Mouse (Mus musculus) liver, embryonic 15.5 days (tissue): ENCODE results near the gene Plin3. TPM values are rescaled to one million over a fixed set of nuclear protein-coding genes. Genes with fewer than 3 reads are reported as not detected.

ENCODE experiments used
- ATAC-seq: fragments of 200-750 bp; cut with Nextera tagmentation; 2 replicates; pipeline ENCODE4 v1.8.0; 2017; ENCODE audit warnings: moderate number of reproducible peaks, mild to moderate bottlenecking, moderate library complexity; ENCODE audit not compliant: insufficient read depth
- H3K27ac ChIP-seq: fragments of 300-500 bp; sonication (generic); replicated peaks from 2 replicates; pipeline ENCODE4 v1.5.1; 2015; ENCODE audit warnings: mild to moderate bottlenecking, inconsistent platforms
- H3K27me3 ChIP-seq: fragments of 300-500 bp; sonication (generic); 2 replicates; pipeline ENCODE4 v1.6.1; 2015; ENCODE audit warnings: mild to moderate bottlenecking, inconsistent platforms
- H3K36me3 ChIP-seq: fragments of 300-500 bp; sonication (generic); replicated peaks from 2 replicates; pipeline ENCODE4 v1.6.1; 2015; ENCODE audit warnings: moderate library complexity, mild to moderate bottlenecking, inconsistent platforms
- H3K4me1 ChIP-seq: fragments of 300-500 bp; sonication (generic); replicated peaks from 2 replicates; pipeline ENCODE4 v1.6.1; 2015; ENCODE audit warnings: inconsistent platforms
- H3K4me2 ChIP-seq: fragments of 300-500 bp; sonication (generic); 2 replicates; pipeline ENCODE4 v1.6.1; 2015; ENCODE audit warnings: moderate library complexity, mild to moderate bottlenecking, inconsistent platforms
- H3K4me3 ChIP-seq: fragments of 300-500 bp; sonication (generic); replicated peaks from 2 replicates; pipeline ENCODE4 v1.5.1; 2015; ENCODE audit warnings: mild to moderate bottlenecking, inconsistent platforms
- H3K9ac ChIP-seq: fragments of 300-500 bp; sonication (generic); 2 replicates; pipeline ENCODE4 v1.6.1; 2015; ENCODE audit warnings: moderate library complexity, mild to moderate bottlenecking, inconsistent platforms
- H3K9me3 ChIP-seq: fragments of 300-500 bp; sonication (generic); replicated peaks from 2 replicates; pipeline ENCODE4 v1.6.1; 2016; ENCODE audit warnings: inconsistent platforms
- WGBS: fragments of 180-500 bp; shearing (Covaris S2); methylation state at CpG from one replicate; pipeline ENCODE4 v1.1.7; 2015; ENCODE audit warnings: mixed read lengths; ENCODE audit not compliant: insufficient replicate concordance; 5-methylcytosine and 5-hydroxymethylcytosine counted together
- polyA plus RNA-seq: library from polyadenylated mRNA; unstranded; fragments of >200 nt; fragmentation: Nextera tagmentation; extraction: Ambion mirVana; gene quantifications from 2 replicates; pipeline ENCODE4 v1.2.1, GENCODE M21; 2015

Gene Plin3
- polyA plus RNA-seq, 1 experiment from 2014 or later = 33.3 TPM

DNA sequence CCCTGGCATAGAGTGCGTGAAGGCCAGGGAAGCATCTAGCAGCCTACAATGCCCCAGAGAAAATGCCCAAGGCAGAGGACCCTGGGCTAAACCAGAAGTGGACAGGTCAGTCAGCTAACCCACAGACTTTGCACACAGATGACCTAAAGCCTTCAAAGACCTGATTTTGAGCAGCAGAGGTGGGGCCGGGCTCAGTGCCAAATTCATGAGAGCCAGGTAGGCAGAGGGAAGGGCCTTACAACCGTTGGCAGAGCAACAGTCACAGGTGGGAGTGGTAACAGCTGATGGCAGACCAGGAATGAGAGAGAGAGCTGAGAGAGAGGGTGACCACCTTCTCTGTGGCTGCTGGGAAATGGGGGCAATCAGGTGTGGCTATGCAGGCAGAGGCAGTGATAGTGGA lies 20.0 kb downstream of the Plin3 start:
- Histone ChIP-seq H3K4me1 (peaks cover 60% of the 10 kb centered on the region), H3K9me3 (no peaks in the 10 kb centered on the region), H3K4me3 (no peak overlapping the region), H3K36me3 (peaks cover 47% of the 10 kb centered on the region), H3K4me2 (no peak overlapping the region), H3K9ac (no peak overlapping the region), H3K27ac (no peak overlapping the region), H3K27me3 (no peaks in the 10 kb centered on the region)
- 65% methylated on average over 3 of the region's 3 CpGs for WGBS
- no peak for ATAC-seq

DNA sequence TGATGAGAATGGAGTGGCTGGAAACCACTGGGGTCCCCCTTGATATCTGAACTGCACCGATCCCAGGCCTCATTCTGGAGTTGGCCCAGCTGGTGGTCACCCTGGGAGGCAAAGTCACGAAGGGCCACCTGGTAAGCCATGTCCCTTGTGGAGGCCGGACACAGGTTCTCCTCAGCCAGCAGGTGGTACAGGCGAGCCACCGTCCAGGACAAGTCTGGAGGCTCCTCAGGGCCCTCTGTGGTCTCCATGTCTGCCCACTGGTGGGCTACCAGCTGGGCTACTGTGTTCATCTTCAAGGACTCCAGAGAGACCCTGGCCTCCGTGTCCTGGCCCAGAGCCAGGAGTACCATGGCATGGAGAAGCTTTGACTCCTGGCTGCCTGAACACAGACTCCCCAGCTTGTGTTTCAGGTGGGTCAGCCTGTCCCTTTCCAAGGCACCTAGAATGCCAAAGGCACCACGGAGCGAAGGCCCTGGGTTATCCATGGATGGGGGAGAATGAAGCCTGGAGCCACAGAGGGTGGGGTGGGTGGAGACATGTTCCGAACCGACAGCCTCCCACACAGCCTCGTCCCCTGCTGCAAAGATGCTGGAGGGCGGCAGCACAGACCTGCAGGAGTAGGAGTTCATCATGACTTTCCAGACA lies 20.9 kb downstream of the Plin3 start:
- Histone ChIP-seq H3K27me3 (no peaks in the 10 kb centered on the region), H3K27ac (no peak overlapping the region), H3K4me3 (no peak overlapping the region), H3K4me1 (peaks cover 52% of the 10 kb centered on the region), H3K9me3 (no peaks in the 10 kb centered on the region), H3K4me2 (no peak overlapping the region), H3K9ac (no peak overlapping the region), H3K36me3 (peaks cover 47% of the 10 kb centered on the region)
- ATAC-seq = no peak
- 76% methylated on average over 12 of the region's 12 CpGs for WGBS

DNA sequence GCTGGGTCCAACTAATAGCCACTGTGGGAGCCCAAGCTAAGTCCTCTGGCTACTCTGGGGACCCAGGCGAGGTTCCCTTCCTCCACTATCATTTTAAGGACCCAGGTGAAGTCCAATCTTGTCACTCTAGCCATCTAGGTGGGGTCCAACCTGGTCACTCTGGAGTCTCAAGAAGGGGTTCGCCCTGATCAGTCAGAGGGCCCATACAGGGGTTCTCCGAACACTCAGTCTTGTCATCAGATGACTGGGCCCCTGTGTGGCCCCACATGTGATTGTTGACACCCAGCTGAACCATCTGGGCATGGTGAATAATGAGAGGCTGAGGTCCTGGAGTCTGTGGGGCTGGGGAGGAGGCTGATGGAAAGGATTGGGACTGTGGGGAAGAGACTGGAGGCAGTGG lies 22.9 kb downstream of the Plin3 start:
- Histone ChIP-seq H3K4me2 (peak overlapping the region; percentile 74), H3K27me3 (no peaks in the 10 kb centered on the region), H3K27ac (peak overlapping the region; percentile 75), H3K4me1 (peaks cover 46% of the 10 kb centered on the region), H3K4me3 (peak overlapping the region; percentile 50), H3K36me3 (peaks cover 47% of the 10 kb centered on the region), H3K9me3 (no peaks in the 10 kb centered on the region), H3K9ac (peak overlapping the region; percentile 51)
- WGBS = 55% methylated on average over 3 of the region's 3 CpGs
- no peak for ATAC-seq

DNA sequence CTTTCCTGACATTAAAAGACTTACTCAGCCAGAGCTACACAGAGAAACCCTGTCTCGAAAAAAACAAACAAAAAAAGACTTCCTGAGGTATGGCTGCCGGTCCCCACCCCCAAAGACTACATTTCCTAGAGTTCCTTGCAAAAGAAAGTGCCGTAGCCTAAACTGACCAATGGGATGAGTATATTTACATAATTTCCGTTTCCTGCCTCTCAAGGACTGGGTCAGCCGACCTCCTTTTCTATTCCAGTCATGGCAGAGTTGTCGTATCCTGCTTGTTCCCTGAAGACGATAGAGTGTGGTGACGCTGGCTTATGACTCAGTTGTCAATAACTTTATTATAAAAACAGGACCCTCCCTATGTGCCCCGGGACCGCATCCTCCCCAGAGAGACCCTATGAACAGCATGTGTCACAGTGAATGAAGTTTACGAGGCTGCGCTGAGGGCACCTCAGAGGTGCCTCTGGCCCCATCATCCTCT lies 23.5 kb downstream of the Plin3 start:
- Histone ChIP-seq H3K27ac (peak overlapping the region; percentile 75), H3K4me2 (peak overlapping the region; percentile 74), H3K4me1 (peaks cover 44% of the 10 kb centered on the region), H3K9ac (peak overlapping the region; percentile 51), H3K36me3 (peaks cover 44% of the 10 kb centered on the region), H3K4me3 (peak overlapping the region; percentile 50), H3K9me3 (no peaks in the 10 kb centered on the region), H3K27me3 (no peaks in the 10 kb centered on the region)
- WGBS = 15% methylated on average over 12 of the region's 12 CpGs
- peak; percentile 63 for ATAC-seq

DNA sequence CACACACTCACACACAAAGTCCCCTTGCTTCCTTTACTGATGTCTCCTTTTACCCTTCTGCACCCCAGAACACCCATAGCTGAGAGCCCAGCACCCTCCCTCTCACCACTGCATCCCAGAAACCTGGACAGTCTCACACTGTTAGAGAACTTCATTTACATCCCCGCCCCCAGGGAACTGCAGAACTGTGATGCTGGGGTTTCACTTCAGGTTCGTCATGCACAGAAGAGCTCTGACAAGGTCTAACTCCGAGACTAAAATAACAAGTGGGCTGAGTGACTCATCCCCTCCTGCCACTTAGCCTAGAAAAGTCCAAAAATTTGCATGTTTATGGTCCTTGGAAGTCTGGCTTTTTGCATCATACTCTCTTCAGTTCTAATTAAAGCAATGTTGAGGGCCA lies 26.4 kb downstream of the Plin3 start:
- H3K4me1 ChIP-seq = peaks cover 38% of the 10 kb centered on the region

DNA sequence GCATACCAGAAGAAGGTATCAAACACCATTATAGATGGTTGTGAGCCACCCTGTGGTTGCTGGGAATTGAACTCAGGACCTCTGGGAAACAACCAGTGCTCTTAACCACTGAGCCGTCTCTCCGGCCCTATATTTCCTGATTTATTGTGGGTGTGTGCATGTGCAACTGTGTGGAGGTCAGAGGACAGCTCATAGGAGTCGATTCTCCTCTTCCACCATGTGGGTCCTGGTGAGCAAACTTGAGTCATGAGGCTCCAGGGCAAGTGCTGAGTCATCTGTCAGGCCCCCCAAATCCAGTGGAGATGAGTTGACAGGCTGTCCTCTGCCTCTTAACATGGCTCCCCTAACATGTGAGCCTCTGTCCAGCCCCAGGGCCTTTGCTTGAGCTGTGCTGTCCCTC lies 26.8 kb downstream of the Plin3 start:
- Histone ChIP-seq H3K4me2 (no peak overlapping the region), H3K9me3 (no peaks in the 10 kb centered on the region), H3K4me1 (peaks cover 41% of the 10 kb centered on the region), H3K36me3 (peaks cover 36% of the 10 kb centered on the region), H3K27me3 (no peaks in the 10 kb centered on the region), H3K9ac (no peak overlapping the region), H3K27ac (0 out of 2 replicates have a peak overlapping the region, but pooled peaks have one; percentile 35), H3K4me3 (no peak overlapping the region)
- ATAC-seq = no peak
- WGBS = 70% methylated on average over 3 of the region's 3 CpGs

More for the DNA sequence above, 26.4 kb downstream of the Plin3 start:
- Histone ChIP-seq H3K27ac (peak overlapping the region; percentile 35; the same call in 1 of the 2 replicates), H3K27me3 (no peaks in the 10 kb centered on the region), H3K4me3 (no peak overlapping the region), H3K36me3 (peaks cover 36% of the 10 kb centered on the region), H3K9ac (no peak overlapping the region), H3K4me2 (no peak overlapping the region), H3K9me3 (no peaks in the 10 kb centered on the region)
- ATAC-seq = no peak
- WGBS = 56% methylated on average over 3 of the region's 3 CpGs

DNA sequence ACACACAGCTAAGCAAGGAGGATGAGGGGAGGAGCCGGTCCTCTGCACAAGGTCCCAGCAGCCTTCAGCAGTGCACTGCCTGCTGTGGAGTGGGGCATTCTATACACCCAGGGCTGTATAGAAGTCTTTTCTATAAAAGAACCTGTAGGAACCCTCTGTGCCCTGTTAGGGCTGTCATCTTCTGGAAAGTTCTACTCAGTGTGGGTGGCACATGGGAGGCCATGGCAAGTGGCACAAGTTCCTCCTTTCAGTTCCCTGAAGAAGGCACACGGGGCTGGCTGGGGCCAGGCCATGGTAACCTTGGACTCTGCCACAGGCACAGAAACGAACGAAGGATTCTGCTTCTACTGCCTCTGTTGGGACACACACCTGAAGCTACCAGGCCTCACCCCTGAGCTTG lies 27.7 kb downstream of the Plin3 start:
- H3K27ac ChIP-seq = 0 out of 2 replicates have a peak overlapping the region, but pooled peaks have one; percentile 45
- peaks cover 36% of the 10 kb centered on the region for H3K36me3 ChIP-seq
- H3K27me3 ChIP-seq = no peaks in the 10 kb centered on the region
- no peak overlapping the region for H3K9ac ChIP-seq
- no peak overlapping the region for H3K4me3 ChIP-seq
- ATAC-seq = no peak
- 71% methylated on average over 4 of the region's 4 CpGs for WGBS
- peaks cover 49% of the 10 kb centered on the region for H3K4me1 ChIP-seq
- H3K9me3 ChIP-seq = no peaks in the 10 kb centered on the region
- no peak overlapping the region for H3K4me2 ChIP-seq

DNA sequence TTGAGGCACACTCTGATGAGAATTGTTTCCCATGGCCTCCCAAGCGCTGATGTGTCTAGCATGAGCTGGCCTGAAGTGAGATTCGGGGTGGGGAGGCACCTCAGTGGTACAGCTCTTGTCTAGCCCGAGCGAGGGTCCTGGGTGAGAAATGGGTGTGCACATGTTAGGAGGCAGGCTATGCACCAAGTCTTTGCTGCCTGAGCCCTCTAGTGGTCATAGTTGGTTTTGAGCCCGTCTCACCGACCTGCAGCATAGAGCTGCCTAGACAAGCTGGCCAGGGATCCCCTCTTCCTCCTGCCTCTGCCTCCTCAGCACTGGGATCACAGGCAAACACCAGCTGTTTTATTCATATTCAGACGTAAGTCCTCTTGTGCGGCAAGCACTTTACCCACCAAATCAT lies 28.7 kb downstream of the Plin3 start:
- H3K4me1 ChIP-seq = peaks cover 49% of the 10 kb centered on the region
- WGBS = 18% methylated on average over 8 of the region's 8 CpGs
- H3K9ac ChIP-seq = no peak overlapping the region
- H3K27ac ChIP-seq = no peak overlapping the region
- H3K36me3 ChIP-seq = peaks cover 43% of the 10 kb centered on the region
- no peak overlapping the region for H3K4me2 ChIP-seq
- H3K27me3 ChIP-seq = no peaks in the 10 kb centered on the region
- peak; percentile 37; the same call in 1 of the 2 replicates for ATAC-seq
- no peak overlapping the region for H3K4me3 ChIP-seq
- H3K9me3 ChIP-seq = no peaks in the 10 kb centered on the region

DNA sequence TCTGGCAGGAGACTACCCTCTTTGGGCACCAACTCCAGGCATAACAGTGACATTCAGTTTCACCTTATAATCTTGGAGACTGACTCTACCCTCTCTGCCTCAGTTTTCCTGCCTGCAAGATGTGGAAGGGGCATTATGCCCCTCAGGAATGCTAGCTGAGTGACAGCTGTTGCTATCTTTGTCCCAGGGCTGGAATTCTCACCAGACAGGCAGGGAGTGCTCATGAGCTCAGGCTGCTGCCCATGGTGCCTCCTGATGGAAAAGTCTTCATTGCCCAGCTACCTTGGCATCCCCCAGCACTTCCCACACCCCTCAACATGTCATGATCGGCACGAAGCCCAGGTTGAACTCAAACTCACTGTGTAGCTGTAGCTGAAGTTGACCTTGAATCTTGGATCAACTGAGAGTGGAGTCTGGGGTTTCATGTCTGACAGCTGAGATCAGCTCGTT lies 30.0 kb downstream of the Plin3 start:
- no peak overlapping the region for H3K27ac ChIP-seq
- H3K4me2 ChIP-seq = no peak overlapping the region
- WGBS = 60% methylated on average over 3 of the region's 3 CpGs
- no peaks in the 10 kb centered on the region for H3K27me3 ChIP-seq
- H3K36me3 ChIP-seq = peaks cover 55% of the 10 kb centered on the region
- H3K4me1 ChIP-seq = peaks cover 59% of the 10 kb centered on the region
- H3K4me3 ChIP-seq = no peak overlapping the region
- no peaks in the 10 kb centered on the region for H3K9me3 ChIP-seq
- ATAC-seq = no peak
- no peak overlapping the region for H3K9ac ChIP-seq

DNA sequence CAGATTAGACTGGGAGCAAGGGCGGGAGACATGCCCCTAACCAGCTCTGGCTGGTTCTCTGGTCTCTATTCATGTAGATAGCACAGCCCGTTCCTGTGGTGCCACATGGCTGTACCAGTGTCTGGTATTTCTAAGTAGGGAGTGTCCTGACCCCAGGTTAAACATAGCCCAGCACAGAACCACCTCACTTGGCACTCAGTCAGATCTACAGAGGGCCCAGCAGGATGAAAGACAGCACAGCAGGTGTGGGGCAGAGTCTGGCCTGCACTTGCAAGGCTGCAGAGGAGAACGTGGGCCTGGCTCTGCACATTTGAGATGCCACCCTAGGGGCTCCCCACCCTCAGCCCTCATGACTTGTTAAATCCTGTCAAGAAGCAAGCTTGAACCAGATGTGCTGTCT lies 31.5 kb downstream of the Plin3 start:
- Histone ChIP-seq H3K36me3 (peaks cover 56% of the 10 kb centered on the region), H3K27ac (no peak overlapping the region), H3K4me1 (peaks cover 61% of the 10 kb centered on the region), H3K9me3 (no peaks in the 10 kb centered on the region), H3K4me2 (no peak overlapping the region), H3K27me3 (no peaks in the 10 kb centered on the region), H3K9ac (no peak overlapping the region), H3K4me3 (no peak overlapping the region)
- WGBS = 59% methylated on average over 3 of the region's 3 CpGs
- no peak for ATAC-seq

DNA sequence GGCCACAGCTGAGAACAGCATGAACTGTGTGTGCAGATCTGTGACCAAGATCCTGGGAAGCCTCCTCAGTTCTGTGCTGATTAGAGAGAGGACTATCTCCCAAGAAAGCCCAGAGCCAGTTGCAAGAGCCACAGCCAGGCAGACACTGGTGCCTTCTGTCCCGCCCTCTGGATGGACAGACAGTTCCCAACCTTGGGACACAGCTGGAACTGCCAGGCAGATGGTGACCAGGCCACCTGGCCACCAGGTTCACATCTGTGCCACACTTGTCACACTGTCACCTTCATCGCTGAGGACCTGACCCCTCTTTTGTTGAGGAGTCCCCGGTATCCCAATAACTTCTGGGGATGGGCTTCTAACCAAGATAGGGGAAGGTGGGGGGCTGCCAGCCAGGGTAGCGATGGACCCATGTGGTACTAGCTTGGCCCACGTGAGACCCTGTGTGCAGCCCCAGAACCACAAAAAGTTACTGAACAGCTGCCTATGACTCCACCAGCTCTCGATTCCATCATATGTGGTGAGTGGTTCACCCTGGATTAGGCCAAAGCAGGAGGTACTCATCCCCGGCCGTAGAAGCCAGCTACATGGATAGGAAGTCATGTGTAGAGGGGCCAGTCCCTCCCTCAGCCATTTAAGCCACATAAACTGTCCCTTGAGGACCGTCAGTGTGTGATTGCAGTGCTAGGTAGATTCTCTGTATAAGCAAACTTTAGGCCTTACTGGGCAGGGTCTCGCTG lies 33.2 kb downstream of the Plin3 start:
- Histone ChIP-seq H3K27ac (no peak overlapping the region), H3K27me3 (no peaks in the 10 kb centered on the region), H3K4me2 (peak overlapping the region; percentile 96), H3K4me1 (peaks cover 61% of the 10 kb centered on the region), H3K36me3 (peaks cover 56% of the 10 kb centered on the region), H3K9ac (no peak overlapping the region), H3K9me3 (no peaks in the 10 kb centered on the region), H3K4me3 (no peak overlapping the region)
- ATAC-seq = no peak
- WGBS = 72% methylated on average over 10 of the region's 10 CpGs
